Mouse (Mus musculus) cortical plate, adult 2 months (tissue): ENCODE measurements around the gene Zfp319.

Source experiments
- CTCF ChIP-seq: fragments of 200-500 bp; IDR thresholded peaks from 2 replicates; pipeline ENCODE4 v1.5.1; 2011; ENCODE audit warnings: mild to moderate bottlenecking, control low read depth, low read length; ENCODE audit not compliant: insufficient read depth; ENCODE audit errors: extremely low read depth
- POLR2A ChIP-seq: fragments of 200-500 bp; IDR thresholded peaks from 2 replicates; pipeline ENCODE4 v1.6.1; 2011; ENCODE audit warnings: mild to moderate bottlenecking, low read length, control low read depth; ENCODE audit not compliant: insufficient read depth; ENCODE audit errors: extremely low read depth

- TF ChIP-seq CTCF (no peak), POLR2A (no peak)
Observed at GRCm38 (mm10) chr8:95289066-95289650, 42.6 kb downstream of the Zfp319 start.
